Mouse (Mus musculus) limb, embryonic 13.5 days (tissue): Measurements from ENCODE around the gene Cwc27. TPM values are rescaled to one million over a fixed set of nuclear protein-coding genes. Genes with fewer than 3 reads are reported as not detected.

ENCODE experiments used
- ATAC-seq: fragments of 200-750 bp; cut with Nextera tagmentation; 2 replicates; pipeline ENCODE4 v1.8.0; 2017; ENCODE audit warnings: low read depth, moderate number of reproducible peaks, moderate TSS enrichment; ENCODE audit not compliant: low FRiP score
- H3K27ac ChIP-seq: fragments of 300-500 bp; sonication (generic); 2 replicates; pipeline ENCODE4 v1.5.1; 2015; ENCODE audit warnings: inconsistent platforms, mild to moderate bottlenecking, moderate library complexity
- H3K27me3 ChIP-seq: fragments of 300-500 bp; sonication (generic); 2 replicates; pipeline ENCODE4 v1.6.1; 2015; ENCODE audit warnings: mild to moderate bottlenecking, inconsistent platforms
- H3K36me3 ChIP-seq: fragments of 300-500 bp; sonication (generic); 2 replicates; pipeline ENCODE4 v1.6.1; 2015; ENCODE audit warnings: inconsistent platforms, mild to moderate bottlenecking, moderate library complexity
- H3K4me1 ChIP-seq: fragments of 300-500 bp; sonication (generic); 2 replicates; pipeline ENCODE4 v1.6.1; 2015; ENCODE audit warnings: inconsistent platforms
- H3K4me2 ChIP-seq: fragments of 300-500 bp; sonication (generic); replicated peaks from 2 replicates; pipeline ENCODE4 v1.6.1; 2015; ENCODE audit warnings: inconsistent platforms, mild to moderate bottlenecking, moderate library complexity
- H3K4me3 ChIP-seq: fragments of 300-500 bp; sonication (generic); 2 replicates; pipeline ENCODE4 v1.5.1; 2015; ENCODE audit warnings: moderate library complexity, mild to moderate bottlenecking, inconsistent platforms
- H3K9ac ChIP-seq: fragments of 300-500 bp; sonication (generic); 2 replicates; pipeline ENCODE4 v1.6.1; 2015; ENCODE audit warnings: mild to moderate bottlenecking, inconsistent platforms
- H3K9me3 ChIP-seq: fragments of 300-500 bp; sonication (generic); 2 replicates; pipeline ENCODE4 v1.6.1; 2016; ENCODE audit warnings: inconsistent platforms
- WGBS: fragments of 180-500 bp; shearing (Covaris S2); methylation state at CpG from one replicate; pipeline ENCODE4 v1.1.7; 2015; 5-methylcytosine and 5-hydroxymethylcytosine counted together
- polyA plus RNA-seq: library from polyadenylated mRNA; unstranded; fragments of >200 nt; fragmentation: Nextera tagmentation; extraction: Ambion mirVana; gene quantifications from 2 replicates; pipeline ENCODE4 v1.2.1, GENCODE M21; 2015

The Cwc27 gene
- polyA plus RNA-seq, 1 experiment from 2014 or later = 31.7 TPM

GRCm38 (mm10) chr13:104660042-104660680 is 156.8 kb downstream of the Cwc27 start:
- peaks cover 20% of the 10 kb centered on the region for H3K36me3 ChIP-seq
- H3K9me3 ChIP-seq = no peaks in the 10 kb centered on the region
- no peak overlapping the region for H3K9ac ChIP-seq
- 0 out of 2 replicates have a peak, but pooled peaks cover 3% of the 10 kb centered on the region for H3K4me1 ChIP-seq
- 94% methylated on average over 7 of the region's 7 CpGs for WGBS
- ATAC-seq = no peak
- H3K27ac ChIP-seq = no peak overlapping the region
- H3K27me3 ChIP-seq = no peaks in the 10 kb centered on the region
- no peak overlapping the region for H3K4me2 ChIP-seq
- H3K4me3 ChIP-seq = no peak overlapping the region

DNA sequence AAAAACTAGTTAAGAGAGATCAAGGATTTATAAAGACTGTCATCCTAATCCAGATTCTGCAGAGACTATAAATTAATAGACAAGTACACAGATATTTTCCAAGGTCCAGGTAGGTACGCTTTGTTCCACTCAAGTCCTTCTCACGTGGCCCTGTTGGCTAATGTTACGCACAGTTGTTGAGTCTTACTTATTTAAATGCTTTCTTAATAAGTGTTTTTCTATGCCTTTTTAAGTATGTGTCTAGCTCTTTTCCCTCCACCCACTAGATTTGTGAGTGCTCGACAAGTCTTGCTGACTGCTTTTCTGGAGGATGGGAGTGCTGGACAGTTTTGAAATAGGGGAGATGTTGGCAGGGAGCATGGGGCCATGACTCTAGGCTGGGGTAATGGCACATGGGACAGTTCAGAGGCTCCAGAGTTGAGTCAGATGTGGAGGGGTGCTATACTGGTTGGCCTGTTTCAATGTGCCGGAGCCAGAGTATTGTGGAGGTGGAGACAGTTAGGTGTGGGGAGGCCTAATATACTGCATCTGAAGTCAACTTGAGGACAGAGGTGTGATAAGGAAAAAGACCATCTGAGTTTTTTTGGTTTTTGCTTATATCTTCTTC is 160.2 kb downstream of the Cwc27 start:
- H3K9ac ChIP-seq = no peak overlapping the region
- peaks cover 20% of the 10 kb centered on the region for H3K36me3 ChIP-seq
- no peak overlapping the region for H3K4me2 ChIP-seq
- H3K4me3 ChIP-seq = no peak overlapping the region
- no peaks in the 10 kb centered on the region for H3K9me3 ChIP-seq
- no peak for ATAC-seq
- 0 out of 2 replicates have a peak, but pooled peaks cover 11% of the 10 kb centered on the region for H3K4me1 ChIP-seq
- no peak overlapping the region for H3K27ac ChIP-seq
- no peaks in the 10 kb centered on the region for H3K27me3 ChIP-seq
- 93% methylated on average over 5 of the region's 5 CpGs for WGBS

GRCm38 (mm10) chr13:104655137-104655536 is 161.8 kb downstream of the Cwc27 start:
- ATAC-seq = no peak
- 69% methylated on average over 3 of the region's 3 CpGs for WGBS
- Histone ChIP-seq H3K27me3 (no peaks in the 10 kb centered on the region), H3K27ac (no peak overlapping the region), H3K4me1 (peaks cover 14% of the 10 kb centered on the region; the same call in 1 of the 2 replicates), H3K4me2 (no peak overlapping the region), H3K9ac (no peak overlapping the region), H3K9me3 (no peaks in the 10 kb centered on the region), H3K4me3 (no peak overlapping the region), H3K36me3 (peaks cover 10% of the 10 kb centered on the region)

GRCm38 (mm10) chr13:104651763-104652162 is 165.2 kb downstream of the Cwc27 start:
- Histone ChIP-seq H3K4me2 (no peak overlapping the region), H3K9me3 (no peaks in the 10 kb centered on the region), H3K4me3 (no peak overlapping the region), H3K27me3 (no peaks in the 10 kb centered on the region), H3K27ac (no peak overlapping the region), H3K9ac (no peak overlapping the region), H3K36me3 (peaks cover 1% of the 10 kb centered on the region), H3K4me1 (peaks cover 14% of the 10 kb centered on the region; the same call in 1 of the 2 replicates)
- WGBS = 90% methylated on average over 2 of the region's 2 CpGs
- no peak for ATAC-seq

- Histone ChIP-seq H3K4me1 (peaks cover 14% of the 10 kb centered on the region; the same call in 1 of the 2 replicates), H3K9me3 (no peaks in the 10 kb centered on the region), H3K27ac (no peak overlapping the region), H3K9ac (no peak overlapping the region), H3K4me2 (no peak overlapping the region), H3K36me3 (no peaks in the 10 kb centered on the region), H3K4me3 (no peak overlapping the region), H3K27me3 (no peaks in the 10 kb centered on the region)
- no peak for ATAC-seq
- WGBS = 68% methylated on average over 2 of the region's 2 CpGs
Observed at GRCm38 (mm10) chr13:104650654-104651053, 166.3 kb downstream of the Cwc27 start.

GRCm38 (mm10) chr13:104650145-104650544 is 166.8 kb downstream of the Cwc27 start:
- H3K4me1 ChIP-seq = peaks cover 11% of the 10 kb centered on the region; the same call in 1 of the 2 replicates
- H3K27ac ChIP-seq = no peak overlapping the region
- no peak overlapping the region for H3K4me3 ChIP-seq
- H3K27me3 ChIP-seq = no peaks in the 10 kb centered on the region
- WGBS = 62% methylated on average over 5 of the region's 5 CpGs
- ATAC-seq = no peak
- H3K9me3 ChIP-seq = no peaks in the 10 kb centered on the region
- H3K9ac ChIP-seq = no peak overlapping the region
- no peak overlapping the region for H3K4me2 ChIP-seq
- no peaks in the 10 kb centered on the region for H3K36me3 ChIP-seq

DNA sequence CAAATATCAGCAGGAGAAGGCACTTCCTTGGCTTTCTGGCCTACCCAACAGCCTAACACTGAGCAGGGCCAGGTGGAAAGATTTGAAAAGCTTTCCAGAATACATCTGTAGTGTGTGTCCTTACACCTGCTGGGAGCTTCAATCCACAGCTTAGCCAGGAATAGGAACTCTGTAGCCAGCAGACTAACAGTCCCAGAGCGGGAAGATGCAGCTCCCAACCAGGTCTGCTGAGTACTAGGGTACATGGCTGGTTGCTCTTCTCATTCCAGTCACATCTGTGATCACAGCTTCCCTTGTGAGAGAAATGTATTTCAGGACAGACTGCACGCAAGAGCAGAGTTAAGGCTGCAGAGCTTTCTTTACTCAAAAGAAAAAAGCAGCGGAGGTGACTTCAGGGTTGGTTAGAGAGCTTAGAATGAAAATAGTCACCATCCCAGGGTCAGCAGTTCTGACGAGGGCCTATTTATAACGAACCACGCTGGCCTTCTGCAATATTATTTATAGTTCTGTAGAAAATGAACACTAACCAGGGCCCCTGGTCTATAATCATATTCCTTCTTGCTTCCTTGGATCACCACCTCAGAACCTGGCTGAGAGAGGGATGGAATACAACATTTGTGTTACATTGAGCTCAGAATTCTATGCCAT is 171.0 kb downstream of the Cwc27 start:
- H3K27me3 ChIP-seq = no peaks in the 10 kb centered on the region
- 86% methylated on average over 6 of the region's 6 CpGs for WGBS
- H3K9me3 ChIP-seq = no peaks in the 10 kb centered on the region
- H3K27ac ChIP-seq = no peak overlapping the region
- peaks cover 3% of the 10 kb centered on the region; the same call in 1 of the 2 replicates for H3K4me1 ChIP-seq
- H3K4me3 ChIP-seq = no peak overlapping the region
- no peaks in the 10 kb centered on the region; the same call in 1 of the 2 replicates for H3K36me3 ChIP-seq
- ATAC-seq = no peak
- no peak overlapping the region for H3K9ac ChIP-seq
- H3K4me2 ChIP-seq = no peak overlapping the region

DNA sequence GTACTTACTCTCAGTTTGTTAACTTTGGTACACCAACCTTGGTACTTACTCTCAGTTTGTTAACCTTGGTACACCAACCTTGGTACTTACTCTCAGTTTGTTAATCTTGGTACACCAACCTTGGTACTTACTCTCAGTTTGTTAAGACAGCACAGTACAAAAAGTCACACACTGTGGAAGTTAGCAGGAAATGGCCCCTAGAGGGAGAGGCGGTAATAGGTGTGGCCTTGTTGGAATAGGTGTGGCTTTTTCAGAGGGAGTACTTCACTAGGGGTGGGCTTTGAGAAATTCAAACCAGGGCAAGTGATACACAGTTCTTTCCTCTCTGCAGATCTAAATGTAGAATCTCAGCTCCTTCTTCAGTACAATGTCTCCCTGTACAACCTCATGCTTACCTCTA is 172.8 kb downstream of the Cwc27 start:
- no peaks in the 10 kb centered on the region for H3K27me3 ChIP-seq
- H3K4me3 ChIP-seq = no peak overlapping the region
- no peak overlapping the region for H3K4me2 ChIP-seq
- peaks cover 2% of the 10 kb centered on the region; the same call in 1 of the 2 replicates for H3K36me3 ChIP-seq
- ATAC-seq = no peak
- H3K9ac ChIP-seq = no peak overlapping the region
- no peaks in the 10 kb centered on the region for H3K9me3 ChIP-seq
- no peaks in the 10 kb centered on the region for H3K4me1 ChIP-seq
- 91% methylated on average over 1 of the region's 1 CpGs for WGBS
- no peak overlapping the region for H3K27ac ChIP-seq

DNA sequence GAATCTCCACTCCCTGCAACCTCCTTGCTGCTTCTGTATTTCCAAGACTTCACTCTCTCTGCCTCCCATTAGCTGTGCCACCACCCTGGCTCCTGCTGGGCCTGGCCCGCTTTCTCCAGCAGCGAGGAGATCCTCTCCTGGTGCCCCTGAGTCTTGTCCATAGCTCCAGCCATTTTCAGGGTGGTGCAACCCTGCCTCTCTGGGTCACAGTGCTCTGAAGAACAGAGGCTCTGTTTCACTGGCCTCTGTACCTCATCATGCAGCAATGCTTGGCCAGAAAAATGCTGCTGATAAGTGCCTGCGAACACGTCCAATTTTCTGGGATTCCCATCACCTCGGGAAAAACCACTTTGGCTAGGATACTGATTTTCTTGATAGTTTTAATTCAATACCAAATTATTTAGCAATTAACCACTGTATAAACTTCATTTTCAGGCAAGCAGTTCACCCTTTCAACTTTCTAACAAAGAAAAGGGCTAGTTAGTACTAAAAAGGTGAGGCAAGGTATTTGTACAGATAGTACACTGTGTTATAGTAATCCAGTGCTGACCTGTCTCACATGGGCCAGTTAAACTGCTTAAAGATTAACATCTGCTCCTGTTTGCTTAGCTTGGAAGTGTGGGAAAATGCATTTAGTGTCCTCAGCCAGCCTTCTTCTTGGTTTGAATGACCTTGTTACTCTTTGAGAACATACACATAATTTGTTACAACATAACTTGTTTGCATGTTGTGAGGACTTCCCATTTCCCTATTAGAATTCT is 176.1 kb downstream of the Cwc27 start:
- no peak for ATAC-seq
- 78% methylated on average over 5 of the region's 5 CpGs for WGBS
- H3K9ac ChIP-seq = no peak overlapping the region

GRCm38 (mm10) chr13:104638988-104639387 is 178.0 kb downstream of the Cwc27 start:
- H3K36me3 ChIP-seq = peaks cover 10% of the 10 kb centered on the region
- peaks cover 14% of the 10 kb centered on the region for H3K4me1 ChIP-seq
- H3K4me2 ChIP-seq = no peak overlapping the region
- no peak for ATAC-seq
- H3K27me3 ChIP-seq = no peaks in the 10 kb centered on the region
- WGBS = 55% methylated on average over 3 of the region's 3 CpGs
- no peaks in the 10 kb centered on the region for H3K9me3 ChIP-seq
- H3K27ac ChIP-seq = no peak overlapping the region
- no peak overlapping the region for H3K9ac ChIP-seq
- no peak overlapping the region for H3K4me3 ChIP-seq

More for the DNA sequence above, 176.1 kb downstream of the Cwc27 start:
- Histone ChIP-seq H3K4me2 (no peak overlapping the region), H3K4me1 (no peaks in the 10 kb centered on the region), H3K36me3 (peaks cover 10% of the 10 kb centered on the region), H3K9me3 (no peaks in the 10 kb centered on the region), H3K27me3 (no peaks in the 10 kb centered on the region), H3K27ac (no peak overlapping the region), H3K4me3 (no peak overlapping the region)

- no peak for ATAC-seq
- Histone ChIP-seq H3K9me3 (no peaks in the 10 kb centered on the region), H3K27me3 (no peaks in the 10 kb centered on the region), H3K4me2 (no peak overlapping the region), H3K36me3 (peaks cover 10% of the 10 kb centered on the region), H3K4me1 (peaks cover 32% of the 10 kb centered on the region), H3K27ac (no peak overlapping the region), H3K9ac (no peak overlapping the region), H3K4me3 (no peak overlapping the region)
- WGBS = 76% methylated on average over 6 of the region's 6 CpGs
Observed at GRCm38 (mm10) chr13:104635965-104636462, 180.9 kb downstream of the Cwc27 start.

DNA sequence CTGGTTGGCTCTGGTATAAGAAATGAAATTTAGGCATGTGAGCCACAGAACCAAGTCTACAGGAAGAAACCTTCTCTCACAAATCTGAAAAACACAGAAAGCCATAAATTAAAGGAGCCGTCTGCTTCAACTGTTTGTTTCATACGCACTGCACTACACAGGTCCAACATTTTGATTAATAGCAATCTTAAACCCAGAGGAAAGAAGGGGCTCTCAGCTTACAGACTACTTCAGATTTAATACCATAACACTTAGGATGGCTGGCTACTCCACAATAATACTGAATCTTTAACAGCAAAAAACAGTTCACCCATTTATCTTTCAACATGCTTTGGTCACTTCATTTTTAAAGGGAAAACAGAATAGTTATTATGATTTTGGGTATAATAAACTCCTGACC is 182.2 kb downstream of the Cwc27 start:
- no peaks in the 10 kb centered on the region for H3K27me3 ChIP-seq
- no peaks in the 10 kb centered on the region for H3K9me3 ChIP-seq
- H3K4me1 ChIP-seq = peaks cover 39% of the 10 kb centered on the region
- no peak overlapping the region for H3K9ac ChIP-seq
- H3K4me3 ChIP-seq = no peak overlapping the region
- no peak overlapping the region for H3K27ac ChIP-seq
- no peak overlapping the region for H3K4me2 ChIP-seq
- 10% methylated on average over 2 of the region's 2 CpGs for WGBS
- peaks cover 10% of the 10 kb centered on the region for H3K36me3 ChIP-seq
- no peak for ATAC-seq
